Mouse (Mus musculus) G1E (cell line): ENCODE results near the gene Snx10. TPM values are rescaled to one million over a fixed set of nuclear protein-coding genes. Genes with fewer than 3 reads are reported as not detected.

ENCODE experiments used
- ATAC-seq: 2 replicates; pipeline ENCODE4 v1.8.0; 2016; ENCODE audit warnings: mild to moderate bottlenecking; ENCODE audit not compliant: insufficient number of reproducible peaks, poor library complexity, low FRiP score, severe bottlenecking; ENCODE audit errors: extremely low read depth
- DNase-seq: peaks from one replicate; pipeline ENCODE4 v3.0.0; 2012; ENCODE audit warnings: low spot score
- H3K27me3 ChIP-seq: 2 replicates; pipeline ENCODE4 v1.6.1; 2012; ENCODE audit warnings: mild to moderate bottlenecking, low read length, inconsistent platforms; ENCODE audit not compliant: insufficient read depth
- H3K36me3 ChIP-seq: replicated peaks from 2 replicates; pipeline ENCODE3; 2012; ENCODE audit warnings: mild to moderate bottlenecking, inconsistent platforms
- H3K4me1 ChIP-seq: 2 replicates; pipeline ENCODE4 v1.6.1; 2012; ENCODE audit warnings: low read depth, low read length, inconsistent platforms, mixed read lengths; ENCODE audit not compliant: insufficient read depth
- H3K4me3 ChIP-seq: 2 replicates; pipeline ENCODE4 v1.5.1; 2012; ENCODE audit warnings: low read depth, mild to moderate bottlenecking, inconsistent platforms, low read length, moderate library complexity, mixed read lengths
- H3K9me3 ChIP-seq: replicated peaks from 2 replicates; pipeline ENCODE4 v1.6.1; 2012; ENCODE audit warnings: inconsistent platforms
- CTCF ChIP-seq: IDR thresholded peaks from 2 replicates; pipeline ENCODE4 v1.5.1; 2012; ENCODE audit warnings: low read depth, low read length, inconsistent platforms, mixed read lengths
- GATA1 ChIP-seq: IDR thresholded peaks from 2 replicates; pipeline ENCODE4 v1.6.1; 2012; ENCODE audit warnings: borderline replicate concordance, low read length, inconsistent platforms, mixed read lengths
- GATA2 ChIP-seq: IDR thresholded peaks from 2 replicates; pipeline ENCODE4 v1.6.1; 2012; ENCODE audit warnings: low read depth, low read length, inconsistent platforms, borderline replicate concordance
- POLR2AphosphoS5 ChIP-seq: IDR thresholded peaks from 2 replicates; pipeline ENCODE4 v1.6.1; 2012; ENCODE audit warnings: low read depth, low read length, inconsistent platforms; ENCODE audit not compliant: insufficient replicate concordance
- TAL1 ChIP-seq: conservative IDR thresholded peaks from 2 replicates; pipeline ENCODE4 v1.6.1; 2012; ENCODE audit warnings: low read depth, low read length, inconsistent platforms, mixed read lengths
- polyA plus RNA-seq: library from polyadenylated mRNA; stranded (reverse); fragments of >175 nt; gene quantifications from 2 replicates; pipeline ENCODE4 v1.2.3, GENCODE M21; 2012
- total RNA-seq, 2 experiments: library from RNA; stranded (forward) in 1 of 2; stranded (reverse) in 1 of 2; fragments of 200-1000 nt in 1 of 2; fragments of >200 nt in 1 of 2; fragmentation: Nextera tagmentation in 1 of 2; gene quantifications; 2 replicates each; pipeline ENCODE4 v1.2.3; 2014 to 2017

Snx10 gene
- total and polyA plus RNA-seq, 3 experiments, result 1.5 TPM; not detected in 2

- no peak for ATAC-seq
These were observed 110.1 kb downstream of the Snx10 start for GRCm38 (mm10) chr6:51633663-51634362.

GRCm38 (mm10) chr6:51636019-51636568, 112.4 kb downstream of the Snx10 start:
- Histone ChIP-seq H3K4me1 (peaks cover 4% of the 10 kb centered on the region; the same call in 1 of the 2 replicates), H3K36me3 (no peaks in the 10 kb centered on the region), H3K4me3 (no peak overlapping the region; the same call in 1 of the 2 replicates), H3K9me3 (no peaks in the 10 kb centered on the region), H3K27me3 (peaks cover 9% of the 10 kb centered on the region; the same call in 1 of the 2 replicates)
- TF ChIP-seq TAL1, result no peak
- TF ChIP-seq GATA1, result no peak
- TF ChIP-seq POLR2AphosphoS5, result no peak
- TF ChIP-seq CTCF, result no peak
- no peak for TF ChIP-seq GATA2
- ATAC-seq, result no peak
- DNase-seq, result no peak

More at GRCm38 (mm10) chr6:51633663-51634362, 110.1 kb downstream of the Snx10 start:
- H3K4me1 ChIP-seq, result peaks cover 4% of the 10 kb centered on the region; the same call in 1 of the 2 replicates
- DNase-seq, result no peak
- no peaks in the 10 kb centered on the region for H3K9me3 ChIP-seq
- peaks cover 9% of the 10 kb centered on the region; the same call in 1 of the 2 replicates for H3K27me3 ChIP-seq
- TF ChIP-seq GATA1, result no peak
- TF ChIP-seq POLR2AphosphoS5, result no peak
- no peak for TF ChIP-seq TAL1
- no peak for TF ChIP-seq GATA2
- no peak for TF ChIP-seq CTCF
- H3K36me3 ChIP-seq, result no peaks in the 10 kb centered on the region
- no peak overlapping the region for H3K4me3 ChIP-seq

Other genes starting within 250 kb of the Snx10 start
- not detected in 2 replicates for gene Nfe2l3, start 91.2 kb upstream of the Snx10 start, total RNA-seq (2014; fragmentation: Nextera tagmentation)
- 0.27 TPM in 1 of 2 replicates, not detected in the other for gene Nfe2l3, start 91.2 kb upstream of the Snx10 start, total RNA-seq (2017)
- gene Nfe2l3, start 91.2 kb upstream of the Snx10 start, polyA plus RNA-seq, result not detected in 2 replicates
- 906 TPM in 2 replicates for gene Hnrnpa2b1, start 54.0 kb upstream of the Snx10 start, total RNA-seq (2014; fragmentation: Nextera tagmentation)
- 1,057 and 1,396 TPM in 2 replicates for gene Hnrnpa2b1, start 54.0 kb upstream of the Snx10 start, total RNA-seq (2017)
- gene Hnrnpa2b1, start 54.0 kb upstream of the Snx10 start, polyA plus RNA-seq, result 392 and 574 TPM in 2 replicates
- 254 and 291 TPM in 2 replicates for gene Cbx3, start 53.5 kb upstream of the Snx10 start, total RNA-seq (2014; fragmentation: Nextera tagmentation)
- gene Cbx3, start 53.5 kb upstream of the Snx10 start, total RNA-seq (2017), result 523 and 598 TPM in 2 replicates
- gene Cbx3, start 53.5 kb upstream of the Snx10 start, polyA plus RNA-seq, result 72.8 and 98.2 TPM in 2 replicates